ENCODE assay signal across 8 mouse cellular contexts in the genomic region with DNA sequence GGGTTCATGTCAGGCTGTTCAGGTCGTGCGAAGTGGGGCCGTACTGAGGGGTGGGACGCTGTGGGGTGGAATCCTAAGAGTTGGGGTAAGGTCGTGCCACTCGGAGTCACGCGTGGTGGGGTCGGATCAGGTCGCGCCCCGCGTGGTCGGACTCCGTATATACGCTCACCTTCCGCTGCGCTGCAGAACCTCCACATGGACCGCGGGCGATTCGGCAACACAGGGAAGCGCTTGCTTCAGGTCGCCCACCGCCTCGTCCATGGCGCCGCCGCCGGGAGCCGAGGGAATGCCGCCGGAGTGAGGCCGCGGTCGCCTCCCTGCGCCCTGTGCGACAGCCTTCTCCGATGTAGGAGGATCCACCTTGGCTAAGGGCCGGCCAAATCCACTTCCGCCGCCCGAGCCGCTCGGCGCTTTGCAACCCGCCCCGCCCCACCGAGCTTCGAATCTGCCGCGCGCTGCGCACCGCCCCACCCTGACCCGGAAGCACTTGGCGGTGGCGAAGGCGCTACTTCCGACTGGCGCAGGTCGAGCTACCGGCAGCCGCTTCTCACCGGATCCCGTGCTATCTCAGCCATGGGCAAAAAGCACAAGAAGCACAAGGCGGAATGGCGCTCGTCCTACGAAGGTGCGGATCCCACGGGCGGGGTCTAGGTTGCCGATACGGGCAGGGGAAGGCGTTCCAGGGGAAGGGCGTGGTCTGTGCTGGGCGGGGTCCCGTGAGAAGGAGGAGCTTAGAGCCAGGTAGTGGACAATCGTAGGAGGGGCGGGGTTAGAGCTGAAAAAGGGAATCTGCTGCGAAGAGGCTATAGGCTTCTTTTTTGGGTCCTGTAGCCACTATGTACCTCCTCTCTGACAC. TPM values are rescaled to one million over a fixed set of nuclear protein-coding genes. Genes with fewer than 3 reads are reported as not detected.
DNase-seq lines count a peak whose midpoint lies in the region; ATAC-seq lines count a peak whose summit lies in the region.

Trip13 (minus strand) TSS at position 464 of the 856 bp plus-strand sequence.
Brd9 (plus strand) TSS at position 491 of the 856 bp plus-strand sequence.

- H3K9ac ChIP-seq in hindbrain, embryonic 15.5 days: peak within 1 kb of the TSS; percentile 86

- ATAC-seq in hindbrain, embryonic 15.5 days (ENCODE audit: low FRiP score, low read depth): peak; percentile 97

- H3K4me2 ChIP-seq in hindbrain, embryonic 15.5 days: peak within 1 kb of the TSS; percentile 87

- no peaks in the 10 kb centered on the region for H3K27me3 ChIP-seq in hindbrain, embryonic 15.5 days

- peak within 1 kb of the TSS; percentile 93 for H3K27ac ChIP-seq in hindbrain, embryonic 15.5 days (replicated peaks)

- DNase-seq in T-cell, adult 2 months (ENCODE audit: low spot score): peak; percentile 92
- DNase-seq in cerebellum, postnatal 36 days: peak; percentile 89 to 91
- peak; percentile 88 to 92 for DNase-seq in frontal cortex, postnatal 36 days (ENCODE audit: low spot score in 2 of 2)
- peak; percentile 70 for DNase-seq in left cerebral cortex, adult 11 months (ENCODE audit: low spot score)
- DNase-seq in lung, postnatal 4 days: peak; percentile 95 to 96
- DNase-seq in retina, postnatal 7 days (ENCODE audit: low read depth, low spot score): peak; percentile 85
- DNase-seq in urinary bladder, adult 2 months (ENCODE audit: low spot score): peak; percentile 98

- H3K4me1 ChIP-seq in hindbrain, embryonic 15.5 days (replicated peaks): peaks cover 20% of the 10 kb centered on the region

- no peaks in the 10 kb centered on the region for H3K9me3 ChIP-seq in hindbrain, embryonic 15.5 days

- WGBS in hindbrain, embryonic 15.5 days: under 1% methylated on average over 82 of the region's 82 CpGs

- H3K36me3 ChIP-seq in hindbrain, embryonic 15.5 days: peaks cover 21% of the 10 kb centered on the region

- peak within 1 kb of the TSS; percentile 94 for H3K4me3 ChIP-seq in hindbrain, embryonic 15.5 days

RNA-seq across cellular contexts. Expression of gene Trip13, which starts in this region (rescaled TPM):
- 10.2 and 11.0 TPM in 2 replicates for polyA plus RNA-seq in hindbrain, embryonic 15.5 days (2015; fragmentation: Nextera tagmentation; extraction: Ambion mirVana)
- 1.7 and 2.0 TPM in 2 replicates for polyA plus RNA-seq in urinary bladder, adult 2 months (2012; rRNA removed)

RNA-seq across cellular contexts. Expression of gene Brd9, which starts in this region (rescaled TPM):
- 82.9 and 88.1 TPM in 2 replicates for polyA plus RNA-seq in hindbrain, embryonic 15.5 days (2015; fragmentation: Nextera tagmentation; extraction: Ambion mirVana)
- polyA plus RNA-seq in urinary bladder, adult 2 months (2012; rRNA removed): 62.4 and 64.3 TPM in 2 replicates

Comparison
In these comparisons a context has a peak if more than half of its experiments do, and no peak if none do; other contexts are left out.
1. Peak in every context shown above with its lines: DNase-seq, ATAC-seq, H3K4me3 ChIP-seq and H3K27ac ChIP-seq.